Mouse (Mus musculus) cortical plate, adult 2 months (tissue): Measurements from ENCODE around the gene Mga. TPM values are rescaled to one million over a fixed set of nuclear protein-coding genes. Genes with fewer than 3 reads are reported as not detected.

Source experiments
- H3K27ac ChIP-seq: fragments of 200-500 bp; 2 replicates; pipeline ENCODE4 v1.5.1; 2012; ENCODE audit warnings: low read length, control low read depth, inconsistent platforms; ENCODE audit not compliant: insufficient read depth
- H3K4me1 ChIP-seq: fragments of 200-500 bp; 2 replicates; pipeline ENCODE4 v1.6.1; 2011; ENCODE audit warnings: low read length; ENCODE audit not compliant: control insufficient read depth, insufficient read depth
- H3K4me3 ChIP-seq: fragments of 200-500 bp; 2 replicates; pipeline ENCODE4 v1.5.1; 2011; ENCODE audit warnings: mild to moderate bottlenecking, low read length, control low read depth; ENCODE audit not compliant: insufficient read depth
- CTCF ChIP-seq: fragments of 200-500 bp; IDR thresholded peaks from 2 replicates; pipeline ENCODE4 v1.5.1; 2011; ENCODE audit warnings: mild to moderate bottlenecking, control low read depth, low read length; ENCODE audit not compliant: insufficient read depth; ENCODE audit errors: extremely low read depth
- POLR2A ChIP-seq: fragments of 200-500 bp; IDR thresholded peaks from 2 replicates; pipeline ENCODE4 v1.6.1; 2011; ENCODE audit warnings: mild to moderate bottlenecking, low read length, control low read depth; ENCODE audit not compliant: insufficient read depth; ENCODE audit errors: extremely low read depth
- polyA plus RNA-seq: library from polyadenylated mRNA; depleted of rRNA; stranded (reverse); fragments of >200 nt; gene quantifications from 2 replicates; pipeline ENCODE4 v1.2.3, GENCODE M21; 2012

Mga gene
- polyA plus RNA-seq, 1 experiment: 15.8 TPM

DNA sequence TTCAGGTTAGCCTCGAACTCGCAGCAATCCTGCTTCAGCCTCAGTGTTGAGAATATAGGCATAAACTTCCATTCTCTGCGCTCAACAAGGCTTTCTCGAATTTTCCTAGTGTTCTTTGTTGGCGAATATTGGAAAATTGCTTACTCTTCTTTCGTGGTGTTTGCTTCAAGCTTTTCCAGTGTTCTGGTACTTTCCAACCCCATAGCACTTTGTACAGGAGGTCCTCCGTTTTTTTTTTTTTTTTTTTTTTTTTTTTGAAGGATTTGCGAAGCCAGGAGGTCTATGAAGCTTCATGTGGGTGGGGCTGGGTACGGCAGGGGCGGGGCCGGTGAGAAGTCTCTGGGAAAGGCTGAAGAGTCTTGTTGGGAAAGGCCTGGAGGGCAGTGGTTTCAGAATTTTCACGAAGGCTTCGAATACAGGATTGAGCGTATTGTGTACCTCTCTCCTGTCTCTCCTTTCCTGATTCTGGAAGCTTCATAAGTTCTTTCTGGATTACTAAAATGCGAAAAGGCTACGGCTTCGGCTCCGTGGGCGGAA, 407 bp upstream of the Mga start:
- no peak overlapping the region for H3K27ac ChIP-seq
- H3K4me3 ChIP-seq: peak overlapping the region; percentile 45
- no peaks in the 10 kb centered on the region for H3K4me1 ChIP-seq
- TF ChIP-seq POLR2A: no peak
- no peak for TF ChIP-seq CTCF

DNA sequence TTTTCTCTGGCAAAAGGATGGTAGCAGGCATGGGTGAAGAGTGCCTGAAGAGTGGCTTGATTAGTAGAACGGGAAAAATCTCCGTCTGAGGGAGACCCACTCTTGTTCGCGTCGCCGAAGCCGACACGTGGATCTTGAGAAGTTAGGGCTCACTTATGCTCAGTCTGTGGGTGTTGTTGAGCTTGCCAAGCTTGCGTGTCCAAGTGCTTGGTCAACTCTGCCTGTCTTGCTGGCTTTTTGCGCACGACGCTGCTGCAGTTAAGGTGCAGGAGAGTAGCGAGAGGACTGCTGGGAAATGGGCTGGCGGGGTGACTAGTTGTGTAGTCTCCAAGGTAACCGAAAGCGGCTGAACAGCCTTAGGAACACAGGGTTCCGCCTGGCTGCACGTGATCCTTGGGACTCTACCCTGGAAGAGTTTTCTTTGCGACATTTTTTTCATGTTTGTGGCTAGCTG, 1.1 kb downstream of the Mga start:
- peak overlapping the region; percentile 24 for H3K4me3 ChIP-seq
- TF ChIP-seq POLR2A (no peak), CTCF (no peak)
- no peaks in the 10 kb centered on the region for H3K4me1 ChIP-seq
- no peak overlapping the region for H3K27ac ChIP-seq

DNA sequence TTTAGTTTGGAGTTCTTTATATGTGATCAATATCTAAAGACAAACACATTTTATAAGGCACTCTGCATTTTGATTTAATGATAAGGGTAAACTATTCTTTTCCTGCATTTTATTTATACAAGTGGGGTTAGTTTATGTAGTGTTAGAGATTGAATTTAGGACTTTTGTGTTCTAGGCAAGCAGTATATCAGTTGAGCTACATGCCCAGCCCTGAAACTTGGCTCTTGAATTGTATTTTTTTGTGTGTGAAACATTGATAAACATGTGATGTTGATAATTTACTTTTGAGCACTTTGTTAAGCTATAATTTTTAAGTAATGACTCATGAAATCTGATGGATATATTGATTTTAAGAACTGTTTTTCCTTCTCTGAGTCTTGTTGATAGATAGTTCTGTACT, 19.0 kb downstream of the Mga start:
- Histone ChIP-seq H3K4me3 (no peak overlapping the region), H3K27ac (no peak overlapping the region), H3K4me1 (no peaks in the 10 kb centered on the region)
- no peak for TF ChIP-seq CTCF
- TF ChIP-seq POLR2A: no peak

DNA sequence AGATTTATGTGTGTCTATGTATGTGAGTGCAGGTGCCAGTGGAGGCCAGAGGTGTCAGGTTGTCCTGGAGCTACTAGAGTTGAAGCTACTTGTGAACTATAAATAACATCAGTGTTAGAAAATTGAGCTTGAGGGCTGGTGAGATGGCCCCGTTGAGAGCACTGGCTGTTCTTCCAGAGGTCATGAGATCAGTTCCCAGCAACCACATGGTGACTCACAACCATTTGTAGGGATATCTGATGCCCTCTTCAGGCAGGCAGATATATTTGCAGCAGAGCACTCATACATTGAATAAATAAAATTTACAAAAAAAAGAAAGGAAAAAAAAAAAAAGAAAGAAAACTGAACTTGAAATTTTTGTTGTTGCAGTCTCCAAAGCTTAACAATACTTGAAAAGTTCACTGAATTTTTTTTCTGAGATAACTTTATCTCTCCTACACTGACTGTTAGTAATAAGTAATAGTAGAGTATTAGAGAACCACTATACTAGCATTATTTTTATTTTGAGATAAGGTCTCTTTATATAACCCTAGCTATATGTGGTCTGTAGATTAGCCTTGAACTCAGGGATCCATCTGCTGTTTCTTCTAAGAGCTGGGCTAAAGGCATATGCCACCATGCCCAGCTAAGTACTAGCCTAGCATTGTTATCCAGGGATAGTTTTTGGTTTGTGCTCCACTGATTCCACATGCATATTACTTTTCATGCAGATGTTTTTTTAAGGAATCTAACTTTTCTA, 20.8 kb downstream of the Mga start:
- Histone ChIP-seq H3K4me1 (no peaks in the 10 kb centered on the region), H3K27ac (no peak overlapping the region), H3K4me3 (no peak overlapping the region)
- TF ChIP-seq CTCF (no peak), POLR2A (no peak)

DNA sequence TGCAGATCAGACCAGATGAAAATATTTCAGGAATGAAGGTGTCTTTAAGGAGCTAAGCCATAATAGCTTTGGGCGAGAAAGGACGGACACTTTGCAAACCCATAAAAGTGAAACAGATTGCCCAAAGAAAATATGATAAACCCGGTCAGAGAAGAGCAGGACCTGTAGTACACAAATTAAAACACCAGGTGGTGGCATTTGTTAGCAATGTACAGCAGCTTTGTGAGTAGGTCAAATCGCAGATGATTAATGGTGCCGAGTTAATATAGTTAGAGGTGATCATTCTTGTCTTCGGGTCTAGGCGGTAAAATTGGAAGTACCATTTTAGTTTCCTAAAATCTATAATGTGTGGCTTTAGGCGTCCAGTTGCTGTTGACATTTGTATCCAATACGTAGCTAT, 73.5 kb downstream of the Mga start:
- no peak overlapping the region for H3K27ac ChIP-seq
- H3K4me1 ChIP-seq: peaks cover 6% of the 10 kb centered on the region
- no peak overlapping the region for H3K4me3 ChIP-seq
- TF ChIP-seq POLR2A: no peak
- TF ChIP-seq CTCF: peak; percentile 36; the same call in 1 of the 2 replicates

DNA sequence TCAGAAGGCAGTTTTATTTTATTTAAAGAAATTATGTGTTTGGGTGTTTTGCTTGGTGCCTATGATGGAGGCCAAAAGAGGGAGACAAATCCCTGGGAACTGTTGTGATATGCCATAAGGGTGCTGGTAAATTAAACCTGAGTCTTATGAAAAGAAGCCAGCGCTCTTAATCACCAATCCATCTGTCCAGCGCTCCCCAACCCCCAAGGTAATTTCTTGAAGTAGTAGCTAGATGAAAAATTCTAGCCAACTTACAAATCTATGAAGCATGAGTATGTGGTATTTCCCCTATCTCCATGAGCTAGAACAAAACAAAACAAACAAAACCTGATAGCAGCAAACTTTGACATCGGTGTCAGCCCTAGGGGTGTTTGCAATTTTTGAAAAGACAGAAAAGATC, 74.3 kb downstream of the Mga start:
- Histone ChIP-seq H3K4me3 (no peak overlapping the region), H3K27ac (no peak overlapping the region), H3K4me1 (peaks cover 8% of the 10 kb centered on the region)
- TF ChIP-seq CTCF: no peak
- TF ChIP-seq POLR2A: no peak

DNA sequence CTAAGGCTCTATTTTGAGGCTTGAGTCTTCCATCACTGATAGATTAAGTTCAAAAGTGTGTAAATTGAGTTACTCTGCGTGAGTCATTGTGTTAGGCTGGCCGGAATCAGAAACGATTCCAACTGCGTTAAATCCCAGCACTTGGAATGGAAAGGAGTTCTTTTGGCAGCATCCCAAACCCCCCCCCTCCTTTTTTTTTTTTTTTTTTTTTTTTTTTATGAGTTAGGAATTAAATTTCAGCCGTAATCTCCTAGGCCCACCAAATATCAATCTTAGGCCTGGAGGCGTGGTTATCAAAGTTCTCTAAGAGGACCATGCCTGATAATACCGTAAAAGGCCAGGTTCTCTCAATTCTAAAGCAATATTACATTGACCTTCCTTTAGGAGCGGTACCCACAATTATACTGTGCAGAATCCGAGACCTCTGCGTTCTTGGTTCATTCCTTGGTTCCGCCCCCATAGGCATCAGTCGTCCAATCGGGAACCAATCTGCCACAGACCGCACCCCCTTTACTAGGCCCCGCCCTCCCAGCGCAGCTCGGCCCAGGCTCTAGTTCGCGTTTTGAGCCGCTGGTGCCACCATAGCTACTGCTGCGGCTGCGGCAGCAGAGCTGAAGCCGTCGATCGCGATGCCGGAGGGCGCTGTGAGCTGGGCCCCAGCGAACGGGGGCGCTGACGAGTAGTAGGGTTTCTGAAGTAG, 75.0 kb downstream of the Mga start:
- Histone ChIP-seq H3K4me3 (peak overlapping the region; percentile 94), H3K4me1 (peaks cover 8% of the 10 kb centered on the region)
- TF ChIP-seq CTCF: 0 out of 2 replicates have a peak, but pooled peaks have one; percentile 14
- TF ChIP-seq POLR2A: peak; percentile 91

DNA sequence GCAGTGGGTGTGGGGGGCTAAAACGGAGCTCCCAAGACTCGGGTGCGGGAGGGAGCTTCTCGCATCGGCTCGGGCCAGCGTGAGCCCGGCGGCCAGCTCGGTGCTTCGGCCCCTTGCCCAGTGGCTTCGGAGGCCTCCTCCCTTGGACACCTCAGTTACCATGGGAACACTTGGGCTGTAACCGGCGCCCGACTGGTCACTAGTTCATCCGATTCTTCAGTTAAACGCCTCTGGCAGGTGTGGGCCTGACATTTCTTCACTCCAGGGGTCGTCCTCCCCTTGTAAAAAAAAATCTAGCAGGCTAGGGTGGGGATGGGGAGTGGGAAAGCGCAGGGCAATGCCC, 75.5 kb downstream of the Mga start, which contains the start of gene Mapkbp1:
Gene Mapkbp1, plus strand, starts transcription at position 163 of the 343 bp plus-strand sequence.
- Histone ChIP-seq H3K4me3 (peak within 1 kb of the TSS; percentile 94), H3K4me1 (peaks cover 9% of the 10 kb centered on the region), H3K27ac (peak within 1 kb of the TSS; percentile 14; the same call in 1 of the 2 replicates)
- TF ChIP-seq POLR2A (no peak), CTCF (no peak; the same call in 1 of the 2 replicates)

More for the DNA sequence above, 75.0 kb downstream of the Mga start:
- peak overlapping the region; percentile 14; the same call in 1 of the 2 replicates for H3K27ac ChIP-seq

DNA sequence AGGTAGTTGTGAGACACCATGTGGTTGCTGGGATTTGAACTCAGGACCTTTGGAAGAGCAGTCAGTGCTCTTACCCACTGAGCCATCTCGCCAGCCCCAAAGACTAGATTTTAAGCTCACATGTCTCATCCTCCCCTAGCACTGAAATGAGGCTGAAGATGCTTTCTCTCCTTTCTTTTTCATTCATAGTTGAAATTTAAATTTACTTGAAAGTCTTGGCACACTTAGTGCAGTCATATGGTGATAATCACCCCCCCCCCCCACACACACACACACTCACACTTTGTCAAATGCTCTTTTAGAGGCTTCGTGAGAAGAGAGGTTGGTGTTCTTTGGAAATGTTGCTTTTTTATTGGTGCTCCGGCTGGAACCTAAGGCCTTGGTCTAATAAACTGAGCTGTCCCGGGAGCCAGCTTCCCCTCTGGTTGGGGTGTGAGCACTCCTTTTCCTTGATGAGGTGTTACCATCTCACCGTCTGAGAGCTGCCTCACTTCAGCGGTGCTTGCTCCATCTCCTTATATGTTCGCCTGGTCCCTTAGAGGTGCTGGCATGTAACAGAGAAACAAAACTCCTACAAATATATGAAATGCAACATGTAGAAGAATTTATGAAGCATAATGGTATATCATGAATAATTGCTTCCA, 83.4 kb downstream of the Mga start:
- no peak overlapping the region for H3K4me3 ChIP-seq
- TF ChIP-seq CTCF (no peak), POLR2A (no peak)
- no peak overlapping the region for H3K27ac ChIP-seq
- peaks cover 3% of the 10 kb centered on the region for H3K4me1 ChIP-seq
